ENCODE assay signal across 15 mouse cellular contexts in genomic region chr7:100853396-100853795, GRCm38 (mm10). TPM values are rescaled to one million over a fixed set of nuclear protein-coding genes. Genes with fewer than 3 reads are reported as not detected.
DNase-seq lines count a peak whose midpoint lies in the region; ATAC-seq and TF ChIP-seq lines count a peak whose summit lies in the region.
"Had no signal": no experiment of that assay in that cellular context is flagged by ENCODE, and none has a peak within 500 bp of the region (broad histone marks: within the 10 kb centered on the region; RNA-seq: fewer than 3 reads in every experiment).

No protein-coding gene starts in this region.

- H3K4me3 ChIP-seq in heart, embryonic 10.5 days = no peak overlapping the region
- H3K4me3 ChIP-seq in spleen, adult 2 months (ENCODE audit: extremely low read depth, insufficient read depth, insufficient read length) = no peak overlapping the region
- no peak overlapping the region for H3K4me3 ChIP-seq in liver, embryonic 15.5 days (replicated peaks)
- H3K4me3 ChIP-seq in intestine, embryonic 16.5 days (ENCODE audit: low read length) = no peak overlapping the region
- H3K4me3 ChIP-seq: forebrain, embryonic 13.5 days; layer of hippocampus, adult 2 months; midbrain, embryonic 13.5 days had no signal

- H3K27me3 ChIP-seq in heart, embryonic 10.5 days (ENCODE audit: insufficient read depth, poor library complexity, severe bottlenecking) = no peaks in the 10 kb centered on the region
- H3K27me3 ChIP-seq in spleen, adult 2 months (ENCODE audit: control insufficient read depth, insufficient read depth, low read length) = no peaks in the 10 kb centered on the region
- no peaks in the 10 kb centered on the region for H3K27me3 ChIP-seq in liver, embryonic 15.5 days
- no peaks in the 10 kb centered on the region for H3K27me3 ChIP-seq in splenic B cell, adult 2 months (ENCODE audit: control insufficient read depth, insufficient read depth, low read length, poor library complexity, severe bottlenecking)
- no peaks in the 10 kb centered on the region for H3K27me3 ChIP-seq in intestine, embryonic 16.5 days (replicated peaks; ENCODE audit: control insufficient read depth, insufficient read depth, low read length)
- H3K27me3 ChIP-seq: forebrain, embryonic 13.5 days; midbrain, embryonic 13.5 days had no signal

- no peak for TF ChIP-seq POLR2A in spleen, adult 2 months (IDR thresholded peaks at IDR 0.05; ENCODE audit: low read depth, low read length)

- ATAC-seq in liver, embryonic 15.5 days (ENCODE audit: insufficient read depth) = no peak
- ATAC-seq in intestine, embryonic 16.5 days = no peak
- ATAC-seq: forebrain, embryonic 13.5 days; inflammation-experienced regulatory T-cells, adult 6 months; midbrain, embryonic 13.5 days had no signal

- TF ChIP-seq CTCF in spleen, adult 2 months (IDR thresholded peaks at IDR 0.05; ENCODE audit: extremely low read depth, insufficient read depth, insufficient read length, insufficient replicate concordance) = no peak

- peaks cover 65% of the 10 kb centered on the region for H3K4me1 ChIP-seq in heart, embryonic 10.5 days
- H3K4me1 ChIP-seq in spleen, adult 2 months (ENCODE audit: control insufficient read depth, insufficient read depth, insufficient read length) = peaks cover 56% of the 10 kb centered on the region; the same call in 1 of the 2 replicates
- H3K4me1 ChIP-seq in liver, embryonic 15.5 days (replicated peaks) = peaks cover 87% of the 10 kb centered on the region
- peaks cover 32% of the 10 kb centered on the region for H3K4me1 ChIP-seq in intestine, embryonic 16.5 days (ENCODE audit: control insufficient read depth, insufficient read depth, low read length)

- WGBS in heart, embryonic 10.5 days = 73% methylated on average over 3 of the region's 3 CpGs
- WGBS in spleen, adult 2 months = 33% methylated on average over 3 of the region's 3 CpGs
- 56% methylated on average over 3 of the region's 3 CpGs for WGBS in liver, embryonic 15.5 days (ENCODE audit: insufficient replicate concordance)
- WGBS in intestine, embryonic 16.5 days = 81% methylated on average over 3 of the region's 3 CpGs

- H3K4me2 ChIP-seq in liver, embryonic 15.5 days = peak overlapping the region; percentile 41
- H3K4me2 ChIP-seq in intestine, embryonic 16.5 days (ENCODE audit: low read depth, low read length) = no peak overlapping the region
- H3K4me2 ChIP-seq: forebrain, embryonic 13.5 days; midbrain, embryonic 13.5 days had no signal

- H3K27ac ChIP-seq in heart, embryonic 10.5 days = peak overlapping the region; percentile 63
- H3K27ac ChIP-seq in spleen, adult 2 months (ENCODE audit: insufficient read depth, low read length) = peak overlapping the region; percentile 96
- peak overlapping the region; percentile 77 for H3K27ac ChIP-seq in liver, embryonic 15.5 days (replicated peaks)
- H3K27ac ChIP-seq in intestine, embryonic 16.5 days (ENCODE audit: low read length) = no peak overlapping the region
- H3K27ac ChIP-seq: forebrain, embryonic 13.5 days; layer of hippocampus, adult 2 months; midbrain, embryonic 13.5 days had no signal

- no peak for DNase-seq in heart, embryonic 10.5 days (ENCODE audit: low spot score)
- DNase-seq in heart, adult 8-10 months (ENCODE audit: low spot score) = no peak
- DNase-seq in spleen, adult 2 months (ENCODE audit: low read depth in 1 of 2, low spot score in 2 of 2) = no peak
- DNase-seq in spleen, postnatal 4 days (ENCODE audit: low spot score in 2 of 2) = no peak
- peak; percentile 48 for DNase-seq in splenic B cell, adult 2 months (ENCODE audit: low read depth, low spot score)
- no peak for DNase-seq in T-cell, adult 2 months (ENCODE audit: low spot score)
- DNase-seq: cerebellum, adult 9-10 months; right cerebral cortex, postnatal 25 days; thymus, postnatal 25 days had no signal

- no peak overlapping the region for H3K9ac ChIP-seq in liver, embryonic 15.5 days
- no peak overlapping the region for H3K9ac ChIP-seq in intestine, embryonic 16.5 days (ENCODE audit: low read depth, low read length)
- H3K9ac ChIP-seq: forebrain, embryonic 13.5 days; midbrain, embryonic 13.5 days had no signal

- H3K9me3 ChIP-seq in heart, embryonic 10.5 days = no peaks in the 10 kb centered on the region
- H3K9me3 ChIP-seq in liver, embryonic 15.5 days (replicated peaks) = no peaks in the 10 kb centered on the region
- H3K9me3 ChIP-seq in intestine, embryonic 16.5 days (ENCODE audit: control insufficient read depth, low read length) = no peaks in the 10 kb centered on the region
- H3K9me3 ChIP-seq: forebrain, embryonic 13.5 days; midbrain, embryonic 13.5 days had no signal

- H3K36me3 ChIP-seq in heart, embryonic 10.5 days = peaks cover 7% of the 10 kb centered on the region; the same call in 1 of the 2 replicates
- peaks cover 10% of the 10 kb centered on the region; the same call in 1 of the 2 replicates for H3K36me3 ChIP-seq in spleen, adult 2 months (ENCODE audit: control insufficient read depth, insufficient read depth, low read length)
- peaks cover 82% of the 10 kb centered on the region for H3K36me3 ChIP-seq in liver, embryonic 15.5 days (replicated peaks)
- no peaks in the 10 kb centered on the region for H3K36me3 ChIP-seq in splenic B cell, adult 2 months (ENCODE audit: control insufficient read depth, insufficient read depth, low read length, poor library complexity, severe bottlenecking)
- H3K36me3 ChIP-seq in intestine, embryonic 16.5 days (ENCODE audit: control insufficient read depth, insufficient read depth, low read length) = no peaks in the 10 kb centered on the region
- H3K36me3 ChIP-seq: midbrain, embryonic 13.5 days had no signal

RNA-seq across cellular contexts. Expression of gene Relt, which starts 9.8 kb away (rescaled TPM):
- polyA plus RNA-seq in heart, embryonic 10.5 days (2016; fragmentation: Nextera tagmentation; extraction: Ambion mirVana) = 4.4 and 5.3 TPM in 2 replicates
- 1 to 10 TPM; 3.8 to 4.1 (median 3.9) TPM for total RNA-seq in heart, adult 8-10 months (2022)
- 79.2 and 97.8 TPM in 2 replicates for polyA plus RNA-seq in spleen, adult 2 months (2012; rRNA removed)
- polyA plus RNA-seq in liver, embryonic 15.5 days (2015; fragmentation: Nextera tagmentation; extraction: Ambion mirVana) = 17.4 and 21.4 TPM in 2 replicates
- polyA plus RNA-seq in intestine, embryonic 16.5 days (2015; fragmentation: Nextera tagmentation; extraction: Ambion mirVana) = 2.4 and 3.8 TPM in 2 replicates
